Mouse (Mus musculus): ENCODE results near the gene Col6a2.

DNA sequence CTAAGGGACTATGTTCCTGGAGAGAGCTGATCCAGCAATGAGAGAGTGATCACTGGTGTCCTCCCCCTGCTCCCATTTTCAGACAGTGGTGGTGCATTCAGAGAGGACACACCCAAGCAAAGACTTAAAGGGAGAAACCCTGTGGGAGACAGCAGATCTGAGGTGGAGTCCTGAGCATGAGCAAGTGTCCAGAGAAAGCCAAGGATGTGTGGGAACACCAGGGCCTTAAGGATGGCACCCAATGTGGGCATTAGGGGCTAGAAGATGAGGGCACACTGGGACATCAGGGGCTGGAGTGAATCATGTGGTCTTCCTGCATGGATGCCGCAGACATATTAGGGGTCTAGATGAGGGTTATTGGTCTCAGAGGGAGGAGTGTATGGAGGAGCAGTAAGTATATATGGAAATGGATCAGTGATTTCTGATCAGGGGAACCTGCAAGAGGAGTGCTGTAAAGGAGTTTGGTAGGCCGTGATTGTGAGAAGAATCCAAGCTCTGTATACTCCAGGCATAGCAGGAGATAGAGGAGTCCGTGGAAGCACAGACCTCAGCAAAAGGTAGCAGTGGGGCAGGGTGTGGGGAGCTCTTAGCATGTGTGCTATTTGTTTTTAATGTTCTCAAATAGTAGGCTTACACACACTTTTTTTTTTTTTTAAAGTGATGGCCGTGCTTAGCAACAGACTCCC lies 45.0 kb upstream of the Col6a2 start:
- TF ChIP-seq CTCF (IDR thresholded peaks at IDR 0.05; ENCODE audit: low read depth) (no peak), EP300 (IDR thresholded peaks at IDR 0.05; ENCODE audit: low read depth) (no peak)

All from liver, embryonic 14.5 days (tissue).